Mouse (Mus musculus) heart, embryonic 14.5 days (tissue): ENCODE measurements around the gene Hmgb2. TPM values are rescaled to one million over a fixed set of nuclear protein-coding genes. Genes with fewer than 3 reads are reported as not detected.

ENCODE experiments used
- ATAC-seq: fragments of 200-750 bp; cut with Nextera tagmentation; 2 replicates; pipeline ENCODE4 v1.8.0; 2017; ENCODE audit warnings: low read depth, moderate TSS enrichment; ENCODE audit not compliant: insufficient number of reproducible peaks, insufficient read depth, low FRiP score
- H3K27ac ChIP-seq, 2 experiments: fragments of 200-500 bp in 1 of 2; fragments of 300-500 bp in 1 of 2; sonication (generic) in 1 of 2; replicated peaks in 1 of 2; 2 replicates each; pipeline ENCODE4 v1.5.1; 2012 to 2014; ENCODE audit warnings: low read depth in 2 of 2, low read length in 2 of 2, control low read depth in 1 of 2, mild to moderate bottlenecking in 1 of 2, mixed read lengths in 1 of 2; ENCODE audit not compliant: control insufficient read depth in 1 of 2, insufficient read depth in 1 of 2
- H3K27me3 ChIP-seq: fragments of 300-500 bp; sonication (generic); 2 replicates; pipeline ENCODE4 v1.6.1; 2014; ENCODE audit warnings: mild to moderate bottlenecking, low read length, control low read depth; ENCODE audit not compliant: control insufficient read depth, insufficient read depth
- H3K36me3 ChIP-seq: fragments of 300-500 bp; sonication (generic); 2 replicates; pipeline ENCODE4 v1.6.1; 2014; ENCODE audit warnings: mild to moderate bottlenecking, control low read depth, low read length, mixed read lengths; ENCODE audit not compliant: control insufficient read depth, insufficient read depth
- H3K4me1 ChIP-seq, 2 experiments: fragments of 200-500 bp in 1 of 2; fragments of 300-500 bp in 1 of 2; sonication (generic) in 1 of 2; 2 replicates each; pipeline ENCODE4 v1.6.1; 2012 to 2014; ENCODE audit warnings: low read length in 2 of 2, control low read depth in 1 of 2, mixed read lengths in 1 of 2; ENCODE audit not compliant: control insufficient read depth in 2 of 2, insufficient read depth in 2 of 2
- H3K4me2 ChIP-seq: fragments of 300-500 bp; sonication (generic); 2 replicates; pipeline ENCODE4 v1.6.1; 2014; ENCODE audit warnings: mild to moderate bottlenecking, low read length
- H3K4me3 ChIP-seq, 2 experiments: fragments of 200-500 bp in 1 of 2; fragments of 300-500 bp in 1 of 2; sonication (generic) in 1 of 2; 2 replicates each; pipeline ENCODE4 v1.5.1; 2012 to 2014; ENCODE audit warnings: low read length in 2 of 2, mild to moderate bottlenecking in 2 of 2, control low read depth in 1 of 2, low read depth in 1 of 2, moderate library complexity in 1 of 2; ENCODE audit not compliant: control insufficient read depth in 1 of 2, insufficient read depth in 1 of 2
- H3K9ac ChIP-seq: fragments of 300-500 bp; sonication (generic); 2 replicates; pipeline ENCODE4 v1.6.1; 2014; ENCODE audit warnings: mild to moderate bottlenecking, low read length
- H3K9me3 ChIP-seq: fragments of 300-500 bp; sonication (generic); 2 replicates; pipeline ENCODE4 v1.6.1; 2016; ENCODE audit warnings: low read length, control low read depth; ENCODE audit not compliant: control insufficient read depth
- WGBS: fragments of 180-500 bp; shearing (Covaris S2); extraction: QIAGEN DNeasy Blood & Tissue Kit; methylation state at CpG from one replicate; pipeline ENCODE4 v1.1.7; 2014; 5-methylcytosine and 5-hydroxymethylcytosine counted together
- polyA plus RNA-seq: library from polyadenylated mRNA; unstranded; fragments of >200 nt; fragmentation: Nextera tagmentation; extraction: Ambion mirVana; gene quantifications from 2 replicates; pipeline ENCODE4 v1.2.1, GENCODE M21; 2014

The Hmgb2 gene
- polyA plus RNA-seq, 1 experiment from 2014 or later: 259 TPM

GRCm38 (mm10) chr8:57479700-57480099 lies 32.0 kb upstream of the Hmgb2 start:
- ATAC-seq: no peak
- peaks cover 28% of the 10 kb centered on the region for H3K36me3 ChIP-seq
- no peak overlapping the region for H3K4me2 ChIP-seq
- H3K4me1 ChIP-seq: peaks cover 7 to 14% of the 10 kb centered on the region in 2 experiments; a peak in 3 of 4 replicates
- no peak overlapping the region for H3K4me3 ChIP-seq
- H3K27me3 ChIP-seq: no peaks in the 10 kb centered on the region
- no peaks in the 10 kb centered on the region for H3K9me3 ChIP-seq
- no peak overlapping the region for H3K27ac ChIP-seq
- 94% methylated on average over 8 of the region's 8 CpGs for WGBS
- H3K9ac ChIP-seq: no peak overlapping the region

- WGBS: 90% methylated on average over 4 of the region's 4 CpGs
Observed at GRCm38 (mm10) chr8:57480606-57481005, 31.1 kb upstream of the Hmgb2 start.

GRCm38 (mm10) chr8:57486491-57487440 lies 24.9 kb upstream of the Hmgb2 start:
- Histone ChIP-seq H3K36me3 (peaks cover 31% of the 10 kb centered on the region), H3K27me3 (no peaks in the 10 kb centered on the region), H3K9me3 (no peaks in the 10 kb centered on the region), H3K4me2 (peak overlapping the region; percentile 71), H3K27ac (peak overlapping the region; percentile 94 to 97), H3K4me3 (peak overlapping the region; percentile 90 to 95), H3K9ac (peak overlapping the region; percentile 98), H3K4me1 (peaks cover 0 to 8% of the 10 kb centered on the region in 2 experiments; a peak in 1 of 4 replicates)
- peak; percentile 49 for ATAC-seq
- under 1% methylated on average over 53 of the region's 54 CpGs for WGBS

More at GRCm38 (mm10) chr8:57480606-57481005, 31.1 kb upstream of the Hmgb2 start:
- H3K27ac ChIP-seq: no peak overlapping the region
- no peak overlapping the region for H3K4me2 ChIP-seq
- no peak overlapping the region for H3K4me3 ChIP-seq
- ATAC-seq: no peak
- H3K9me3 ChIP-seq: no peaks in the 10 kb centered on the region
- H3K4me1 ChIP-seq: peaks cover 7 to 20% of the 10 kb centered on the region in 2 experiments; a peak in 3 of 4 replicates
- H3K27me3 ChIP-seq: no peaks in the 10 kb centered on the region
- H3K9ac ChIP-seq: no peak overlapping the region
- peaks cover 34% of the 10 kb centered on the region for H3K36me3 ChIP-seq

- Histone ChIP-seq H3K36me3 (peaks cover 24% of the 10 kb centered on the region), H3K9ac (peak within 1 kb of the TSS; percentile 98), H3K4me2 (peak within 1 kb of the TSS; percentile 71), H3K4me3 (peak within 1 kb of the TSS; percentile 94 to 95), H3K27ac (peak within 1 kb of the TSS; percentile 97 to 100), H3K4me1 (peaks cover 0 to 8% of the 10 kb centered on the region in 2 experiments; a peak in 1 of 4 replicates), H3K27me3 (no peaks in the 10 kb centered on the region), H3K9me3 (no peaks in the 10 kb centered on the region)
- peak; percentile 98 for ATAC-seq
- WGBS: under 1% methylated on average over 60 of the region's 66 CpGs
Observed at GRCm38 (mm10) chr8:57487441-57488155, 24.1 kb upstream of the Hmgb2 start, which contains the start of gene Sap30. Sap30 (minus strand) TSS chr8:57487860.

GRCm38 (mm10) chr8:57488312-57488765 lies 23.4 kb upstream of the Hmgb2 start:
- peaks cover 19% of the 10 kb centered on the region for H3K36me3 ChIP-seq
- WGBS: 0% methylated on average over 25 of the region's 25 CpGs
- peak overlapping the region; percentile 86 for H3K9ac ChIP-seq
- peak overlapping the region; percentile 71 for H3K4me2 ChIP-seq
- H3K4me1 ChIP-seq: peaks cover 0 to 8% of the 10 kb centered on the region in 2 experiments; a peak in 1 of 4 replicates
- peak overlapping the region; percentile 97 to 100 for H3K27ac ChIP-seq
- peak overlapping the region; percentile 94 to 95 for H3K4me3 ChIP-seq
- peak; percentile 53; the same call in 1 of the 2 replicates for ATAC-seq
- H3K27me3 ChIP-seq: no peaks in the 10 kb centered on the region
- H3K9me3 ChIP-seq: no peaks in the 10 kb centered on the region

- H3K27ac ChIP-seq: peak overlapping the region; percentile 9 to 97; a peak in 3 of 4 replicates
- 100% methylated on average over 1 of the region's 1 CpGs for WGBS
- no peak overlapping the region for H3K4me3 ChIP-seq
- H3K27me3 ChIP-seq: no peaks in the 10 kb centered on the region
- no peak overlapping the region for H3K9ac ChIP-seq
- H3K9me3 ChIP-seq: no peaks in the 10 kb centered on the region
- ATAC-seq: no peak
- peak overlapping the region; percentile 71 for H3K4me2 ChIP-seq
- H3K36me3 ChIP-seq: peaks cover 14% of the 10 kb centered on the region; the same call in 1 of the 2 replicates
- H3K4me1 ChIP-seq: peaks cover 0 to 8% of the 10 kb centered on the region in 2 experiments; a peak in 1 of 4 replicates
Observed at GRCm38 (mm10) chr8:57489366-57489765, 22.3 kb upstream of the Hmgb2 start.

GRCm38 (mm10) chr8:57489896-57490295 lies 21.8 kb upstream of the Hmgb2 start:
- Histone ChIP-seq H3K9me3 (no peaks in the 10 kb centered on the region), H3K36me3 (peaks cover 12% of the 10 kb centered on the region; the same call in 1 of the 2 replicates), H3K27ac (no peak overlapping the region), H3K4me2 (no peak overlapping the region), H3K4me1 (peaks cover 0 to 8% of the 10 kb centered on the region in 2 experiments; a peak in 1 of 4 replicates), H3K9ac (no peak overlapping the region), H3K27me3 (no peaks in the 10 kb centered on the region), H3K4me3 (no peak overlapping the region)
- no peak for ATAC-seq
